Mouse (Mus musculus) stomach, embryonic 14.5 days (tissue): ENCODE data around the gene Mapk6. TPM values are rescaled to one million over a fixed set of nuclear protein-coding genes. Genes with fewer than 3 reads are reported as not detected.
"Not testable (repeated sequence)": the region's sequence is repeated elsewhere in the genome, so short reads cannot be mapped to it uniquely, and the experiment has no call there.

Experiments
- ATAC-seq: fragments of 200-750 bp; cut with Nextera tagmentation; 2 replicates; pipeline ENCODE4 v1.8.0; 2017; ENCODE audit warnings: low read depth, moderate TSS enrichment; ENCODE audit not compliant: insufficient number of reproducible peaks, insufficient read depth, low FRiP score
- H3K27ac ChIP-seq: fragments of 300-500 bp; sonication (generic); 2 replicates; pipeline ENCODE4 v1.5.1; 2014; ENCODE audit warnings: mild to moderate bottlenecking, low read length, moderate library complexity, mixed read lengths
- H3K27me3 ChIP-seq: fragments of 300-500 bp; sonication (generic); 2 replicates; pipeline ENCODE4 v1.6.1; 2014; ENCODE audit warnings: low read length, control low read depth, mixed read lengths; ENCODE audit not compliant: control insufficient read depth, insufficient read depth
- H3K36me3 ChIP-seq: fragments of 300-500 bp; sonication (generic); 2 replicates; pipeline ENCODE4 v1.6.1; 2014; ENCODE audit warnings: mild to moderate bottlenecking, control low read depth, low read length, moderate library complexity, mixed read lengths; ENCODE audit not compliant: control insufficient read depth, insufficient read depth
- H3K4me1 ChIP-seq: fragments of 300-500 bp; sonication (generic); 2 replicates; pipeline ENCODE4 v1.6.1; 2014; ENCODE audit warnings: low read length, control low read depth, mixed read lengths; ENCODE audit not compliant: control insufficient read depth, insufficient read depth
- H3K4me2 ChIP-seq: fragments of 300-500 bp; sonication (generic); replicated peaks from 2 replicates; pipeline ENCODE4 v1.6.1; 2014; ENCODE audit warnings: low read depth, low read length, control low read depth
- H3K4me3 ChIP-seq: fragments of 300-500 bp; sonication (generic); 2 replicates; pipeline ENCODE4 v1.5.1; 2014; ENCODE audit warnings: low read depth, low read length, control low read depth
- H3K9ac ChIP-seq: fragments of 300-500 bp; sonication (generic); replicated peaks from 2 replicates; pipeline ENCODE4 v1.6.1; 2014; ENCODE audit warnings: low read depth, mild to moderate bottlenecking, control low read depth, low read length, moderate library complexity, mixed read lengths
- H3K9me3 ChIP-seq: fragments of 300-500 bp; sonication (generic); 2 replicates; pipeline ENCODE4 v1.6.1; 2016; ENCODE audit warnings: low read depth, low read length, control low read depth; ENCODE audit not compliant: control insufficient read depth
- WGBS: fragments of 180-500 bp; shearing (Covaris S2); extraction: QIAGEN DNeasy Blood & Tissue Kit; methylation state at CpG from one replicate; pipeline ENCODE4 v1.1.7; 2014; 5-methylcytosine and 5-hydroxymethylcytosine counted together
- polyA plus RNA-seq: library from polyadenylated mRNA; unstranded; fragments of >200 nt; fragmentation: Nextera tagmentation; extraction: Ambion mirVana; gene quantifications from 2 replicates; pipeline ENCODE4 v1.2.1, GENCODE M21; 2014

Gene Mapk6
- 70.2 and 72.0 TPM in 2 replicates for polyA plus RNA-seq

DNA sequence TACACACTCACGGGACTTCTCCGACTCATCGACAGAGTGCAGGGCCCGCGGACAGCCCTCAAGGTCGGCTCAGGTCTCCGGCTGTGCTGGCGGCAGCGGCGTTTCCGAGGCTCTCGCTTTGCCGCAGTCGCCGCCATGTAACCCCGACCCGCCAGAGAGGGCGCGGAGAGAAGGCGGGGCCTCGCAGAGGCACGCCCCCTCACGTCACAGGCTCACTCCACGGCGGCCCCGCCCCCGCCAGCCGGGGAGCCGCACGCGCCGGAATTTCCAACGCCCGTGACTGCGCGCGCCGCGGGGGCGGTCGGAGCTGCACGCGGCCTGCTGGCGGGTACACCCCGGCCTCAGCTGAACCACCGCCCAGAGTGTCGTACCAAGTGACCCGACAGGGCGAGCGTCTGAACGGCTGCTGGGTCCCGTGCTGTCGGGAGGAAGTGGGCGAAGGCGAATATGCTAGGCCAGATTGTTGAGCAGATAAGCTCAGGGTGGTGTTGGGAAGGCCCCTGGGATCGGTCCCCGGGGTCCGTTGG lies at the start of gene Mapk6:
Gene Mapk6 (minus strand): TSS at position 154 of the 527 bp plus-strand sequence.
- Histone ChIP-seq H3K9ac (peak within 1 kb of the TSS; percentile 93), H3K4me2 (peak within 1 kb of the TSS; percentile 72), H3K9me3 (no peaks in the 10 kb centered on the region), H3K4me3 (peak within 1 kb of the TSS; percentile 90), H3K27me3 (no peaks in the 10 kb centered on the region), H3K4me1 (peaks cover 27% of the 10 kb centered on the region), H3K36me3 (no peaks in the 10 kb centered on the region), H3K27ac (peak within 1 kb of the TSS; percentile 99)
- ATAC-seq = peak; percentile 93
- under 1% methylated on average over 57 of the region's 58 CpGs for WGBS

GRCm38 (mm10) chr9:75455684-75456083 lies 45.9 kb upstream of the Mapk6 start:
- no peak overlapping the region for H3K9ac ChIP-seq
- H3K9me3 ChIP-seq = no peaks in the 10 kb centered on the region
- H3K27me3 ChIP-seq = no peaks in the 10 kb centered on the region
- no peaks in the 10 kb centered on the region for H3K4me1 ChIP-seq
- H3K4me3 ChIP-seq = no peak overlapping the region
- H3K27ac ChIP-seq = no peak overlapping the region
- ATAC-seq = no peak
- 80% methylated on average over 10 of the region's 10 CpGs for WGBS
- H3K36me3 ChIP-seq = peaks cover 91% of the 10 kb centered on the region
- no peak overlapping the region for H3K4me2 ChIP-seq

- H3K36me3 ChIP-seq = peaks cover 90% of the 10 kb centered on the region
- 92% methylated on average over 2 of the region's 2 CpGs for WGBS
These were observed 44.2 kb upstream of the Mapk6 start for GRCm38 (mm10) chr9:75453994-75454393.

DNA sequence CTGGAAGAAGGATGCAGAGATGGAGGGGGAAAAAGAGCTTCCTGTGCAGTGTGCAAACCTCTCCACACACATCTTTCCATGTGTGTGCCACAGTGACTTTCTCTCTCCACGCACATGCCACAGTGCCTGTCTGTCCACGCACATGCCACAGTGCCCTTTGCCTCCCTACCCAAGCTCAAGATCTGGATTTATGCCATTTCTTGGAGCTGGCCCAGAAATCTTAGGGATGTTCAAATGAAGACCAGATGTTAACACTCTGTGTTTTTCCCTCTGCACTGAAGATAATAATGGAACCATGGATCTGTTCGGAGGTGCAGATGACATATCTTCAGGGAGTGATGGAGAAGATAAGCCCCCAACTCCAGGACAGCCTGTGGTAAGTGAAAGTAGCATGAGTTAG lies 38.2 kb upstream of the Mapk6 start:
- Histone ChIP-seq H3K36me3 (peaks cover 53% of the 10 kb centered on the region), H3K9ac (no peak overlapping the region), H3K4me2 (no peak overlapping the region), H3K27me3 (no peaks in the 10 kb centered on the region), H3K27ac (no peak overlapping the region), H3K4me1 (no peaks in the 10 kb centered on the region), H3K4me3 (no peak overlapping the region), H3K9me3 (no peaks in the 10 kb centered on the region)
- 84% methylated on average over 3 of the region's 3 CpGs for WGBS
- ATAC-seq = no peak

More at GRCm38 (mm10) chr9:75453994-75454393, 44.2 kb upstream of the Mapk6 start:
- Histone ChIP-seq H3K27me3 (no peaks in the 10 kb centered on the region), H3K9me3 (no peaks in the 10 kb centered on the region), H3K4me1 (no peaks in the 10 kb centered on the region), H3K4me3 (no peak overlapping the region), H3K27ac (no peak overlapping the region), H3K9ac (no peak overlapping the region), H3K4me2 (no peak overlapping the region)
- ATAC-seq = no peak

DNA sequence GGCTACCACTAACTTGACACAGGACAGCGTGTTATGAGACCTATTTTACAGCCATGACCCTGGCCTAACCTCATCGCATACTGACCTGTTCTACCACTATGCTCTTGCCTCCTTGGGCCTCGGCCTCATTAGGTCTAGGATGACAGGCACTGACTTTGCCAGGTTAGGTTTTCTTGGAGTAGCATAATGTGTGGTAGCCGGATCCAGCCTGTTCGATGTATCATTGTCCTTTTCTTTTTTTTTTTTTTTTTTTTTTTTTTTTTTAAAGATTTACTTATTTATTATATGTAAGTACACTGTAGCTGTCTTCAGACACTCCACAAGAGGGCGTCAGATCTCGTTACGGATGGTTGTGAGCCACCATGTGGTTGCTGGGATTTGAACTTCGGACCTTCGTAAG lies 36.8 kb upstream of the Mapk6 start:
- H3K4me2 ChIP-seq, H3K9me3 ChIP-seq, ATAC-seq, H3K27ac ChIP-seq, H3K9ac ChIP-seq, H3K4me3 ChIP-seq, H3K27me3 ChIP-seq: not testable (repeated sequence)
- H3K36me3 ChIP-seq = peaks cover 40% of the 10 kb centered on the region
- WGBS = 86% methylated on average over 10 of the region's 10 CpGs
- H3K4me1 ChIP-seq = peaks cover 10% of the 10 kb centered on the region

- no peak overlapping the region for H3K4me3 ChIP-seq
- 89% methylated on average over 15 of the region's 15 CpGs for WGBS
- peaks cover 10% of the 10 kb centered on the region for H3K4me1 ChIP-seq
- no peaks in the 10 kb centered on the region for H3K27me3 ChIP-seq
- H3K36me3 ChIP-seq = peaks cover 27% of the 10 kb centered on the region
- H3K4me2 ChIP-seq = no peak overlapping the region
- no peak overlapping the region for H3K27ac ChIP-seq
- ATAC-seq = no peak
- H3K9me3 ChIP-seq = no peaks in the 10 kb centered on the region
- no peak overlapping the region for H3K9ac ChIP-seq
These were observed 35.2 kb upstream of the Mapk6 start for GRCm38 (mm10) chr9:75444981-75445380.

DNA sequence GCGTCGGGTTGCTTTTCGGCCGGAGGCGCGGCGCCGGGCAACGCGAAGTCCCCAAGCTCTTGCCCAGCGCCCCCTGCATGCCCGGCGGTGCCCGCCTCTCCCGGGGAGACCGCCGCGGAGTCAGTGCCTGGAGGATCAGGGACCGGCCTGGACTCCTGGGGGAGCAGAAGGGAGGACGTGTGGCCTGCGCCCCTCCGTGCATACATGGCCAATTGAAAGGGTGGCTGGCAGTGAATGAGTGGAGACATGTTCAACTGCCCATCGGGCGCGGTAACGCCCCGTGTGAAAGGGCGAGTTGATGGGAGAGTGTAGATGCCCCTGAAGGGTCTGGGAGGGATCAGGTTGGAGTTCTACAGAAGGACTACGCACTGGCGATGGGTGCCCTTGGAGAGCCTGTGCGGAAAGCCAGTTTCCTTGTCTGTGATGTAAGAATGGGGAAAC lies 31.9 kb upstream of the Mapk6 start:
- peak overlapping the region; percentile 69 for H3K4me2 ChIP-seq
- peaks cover 10% of the 10 kb centered on the region for H3K4me1 ChIP-seq
- H3K4me3 ChIP-seq = peak overlapping the region; percentile 84
- peak; percentile 69 for ATAC-seq
- under 1% methylated on average over 31 of the region's 31 CpGs for WGBS
- H3K27ac ChIP-seq = peak overlapping the region; percentile 75; the same call in 1 of the 2 replicates
- no peaks in the 10 kb centered on the region for H3K9me3 ChIP-seq
- H3K27me3 ChIP-seq = no peaks in the 10 kb centered on the region
- peak overlapping the region; percentile 75 for H3K9ac ChIP-seq
- H3K36me3 ChIP-seq = peaks cover 4% of the 10 kb centered on the region

- WGBS = 1% methylated on average over 44 of the region's 45 CpGs
These were observed 31.2 kb upstream of the Mapk6 start, which contains the start of gene Leo1 for GRCm38 (mm10) chr9:75440796-75441666. Gene Leo1 (plus strand): TSS chr9:75441524.

More at GRCm38 (mm10) chr9:75440796-75441666, 31.2 kb upstream of the Mapk6 start, which contains the start of gene Leo1:
- Histone ChIP-seq H3K4me3 (peak within 1 kb of the TSS; percentile 84), H3K9ac (peak within 1 kb of the TSS; percentile 75), H3K4me1 (peaks cover 10% of the 10 kb centered on the region), H3K9me3 (no peaks in the 10 kb centered on the region), H3K27me3 (no peaks in the 10 kb centered on the region), H3K4me2 (peak within 1 kb of the TSS; percentile 69), H3K27ac (peak within 1 kb of the TSS; percentile 75), H3K36me3 (peaks cover 4% of the 10 kb centered on the region)
- peak; percentile 93 for ATAC-seq
